Comparison of ENCODE assay signal across 11 mouse cellular contexts in genomic region chr5:103993601-103994000, GRCm38 (mm10). TPM values are rescaled to one million over a fixed set of nuclear protein-coding genes. Genes with fewer than 3 reads are reported as not detected.
A peak's percentile ranks its signal among the peaks of the same experiment; 100 is the strongest.
DNase-seq lines count a peak whose midpoint lies in the region; ATAC-seq and TF ChIP-seq lines count a peak whose summit lies in the region.
"Had no signal": no experiment of that assay in that cellular context is flagged by ENCODE, and none has a peak within 500 bp of the region (broad histone marks: within the 10 kb centered on the region; RNA-seq: fewer than 3 reads in every experiment).

No protein-coding gene starts in this region.

- no peak for TF ChIP-seq POLR2A in liver, adult 2 months (IDR thresholded peaks at IDR 0.05; ENCODE audit: extremely low read depth, insufficient read depth, low read length)

- no peaks in the 10 kb centered on the region for H3K9me3 ChIP-seq in forebrain, postnatal 0 days (ENCODE audit: low read length)
- H3K9me3 ChIP-seq in forebrain, embryonic 11.5 days (ENCODE audit: control insufficient read depth, low read length), result no peaks in the 10 kb centered on the region
- H3K9me3 ChIP-seq: megakaryocyte, embryonic 14.5 days had no signal

- no peak overlapping the region for H3K27ac ChIP-seq in forebrain, postnatal 0 days (ENCODE audit: low read depth, low read length)
- H3K27ac ChIP-seq in forebrain, embryonic 11.5 days (ENCODE audit: low read depth, low read length), result no peak overlapping the region
- no peak overlapping the region for H3K27ac ChIP-seq in liver, adult 2 months (replicated peaks; ENCODE audit: insufficient read depth, low read depth, low read length)

- 87% methylated on average over 1 of the region's 1 CpGs for WGBS in forebrain, postnatal 0 days
- 83% methylated on average over 1 of the region's 1 CpGs for WGBS in forebrain, embryonic 11.5 days
- WGBS in liver, adult 2 months, result 76% methylated on average over 1 of the region's 1 CpGs

- no peaks in the 10 kb centered on the region for H3K79me2 ChIP-seq in liver, adult 2 months (ENCODE audit: control insufficient read depth, insufficient read depth, low read length)

- no peak overlapping the region for H3K4me3 ChIP-seq in forebrain, postnatal 0 days (ENCODE audit: low read depth, low read length)
- H3K4me3 ChIP-seq in forebrain, embryonic 11.5 days (ENCODE audit: low read depth, low read length), result no peak overlapping the region
- no peak overlapping the region for H3K4me3 ChIP-seq in liver, adult 2 months (ENCODE audit: insufficient read depth, low read depth, low read length)
- H3K4me3 ChIP-seq: megakaryocyte, embryonic 14.5 days had no signal

- TF ChIP-seq CTCF in forebrain, postnatal 0 days (IDR thresholded peaks at IDR 0.05; ENCODE audit: low read depth), result peak; percentile 22; the same call in 1 of the 2 replicates
- TF ChIP-seq CTCF in liver, adult 2 months (IDR thresholded peaks at IDR 0.05; ENCODE audit: low read depth, low read length), result peak; percentile 60

- no peak for ATAC-seq in forebrain, postnatal 0 days
- ATAC-seq in forebrain, embryonic 11.5 days (replicated peaks; ENCODE audit: low FRiP score), result no peak

- no peak for DNase-seq in forebrain, postnatal 0 days
- no peak for DNase-seq in forebrain, embryonic 11.5 days (ENCODE audit: low spot score)
- peak; percentile 14 for DNase-seq in spleen, adult 12 weeks (ENCODE audit: low spot score)
- DNase-seq in spleen, postnatal 14 days (ENCODE audit: low spot score in 2 of 2), result no peak
- DNase-seq in liver, adult 2 months (ENCODE audit: extremely low read depth, low read depth, low spot score), result no peak
- peak; percentile 73 for DNase-seq in thymus, postnatal 4 days
- DNase-seq in frontal cortex, postnatal 25 days (ENCODE audit: low spot score in 2 of 2), result no peak
- DNase-seq in urinary bladder, postnatal 36 days (ENCODE audit: low spot score in 2 of 2), result no peak
- DNase-seq: heart, postnatal 14 days had no signal

- H3K9ac ChIP-seq in forebrain, postnatal 0 days, result no peak overlapping the region
- no peak overlapping the region for H3K9ac ChIP-seq in forebrain, embryonic 11.5 days (ENCODE audit: low read length)
- H3K9ac ChIP-seq in liver, adult 2 months (ENCODE audit: low read depth, low read length), result no peak overlapping the region

- no peaks in the 10 kb centered on the region for H3K27me3 ChIP-seq in forebrain, postnatal 0 days (ENCODE audit: insufficient read depth, low read length)
- no peaks in the 10 kb centered on the region for H3K27me3 ChIP-seq in forebrain, embryonic 11.5 days (ENCODE audit: control insufficient read depth, insufficient read depth, low read length)
- no peaks in the 10 kb centered on the region for H3K27me3 ChIP-seq in liver, adult 2 months (ENCODE audit: control insufficient read depth, insufficient read depth, low read length)
- H3K27me3 ChIP-seq: megakaryocyte, embryonic 14.5 days had no signal

- no peaks in the 10 kb centered on the region for H3K36me3 ChIP-seq in forebrain, postnatal 0 days (ENCODE audit: insufficient read depth)
- no peaks in the 10 kb centered on the region for H3K36me3 ChIP-seq in forebrain, embryonic 11.5 days (ENCODE audit: control insufficient read depth, insufficient read depth, low read length)
- H3K36me3 ChIP-seq in liver, adult 2 months (ENCODE audit: control insufficient read depth, insufficient read depth, low read length), result peaks cover 25% of the 10 kb centered on the region

- no peaks in the 10 kb centered on the region for H3K4me1 ChIP-seq in forebrain, postnatal 0 days (ENCODE audit: insufficient read depth)
- H3K4me1 ChIP-seq in forebrain, embryonic 11.5 days (replicated peaks; ENCODE audit: control insufficient read depth, insufficient read depth, low read length), result no peaks in the 10 kb centered on the region
- H3K4me1 ChIP-seq in liver, adult 2 months (ENCODE audit: control insufficient read depth, insufficient read depth, low read length), result no peaks in the 10 kb centered on the region; the same call in 1 of the 2 replicates

- no peak overlapping the region for H3K4me2 ChIP-seq in forebrain, postnatal 0 days (ENCODE audit: low read depth)
- H3K4me2 ChIP-seq in forebrain, embryonic 11.5 days (ENCODE audit: low read depth, low read length, severe bottlenecking), result no peak overlapping the region

RNA-seq across cellular contexts. Expression of gene Hsd17b13, which starts 16.4 kb away (rescaled TPM):
- not detected in 2 replicates for total RNA-seq in forebrain, postnatal 0 days (2014; rRNA removed)
- 0.16 and 0.21 TPM in 2 replicates for polyA plus RNA-seq in forebrain, postnatal 0 days (2015; fragmentation: Nextera tagmentation; extraction: Ambion mirVana)
- not detected in 2 replicates for polyA plus RNA-seq in forebrain, embryonic 11.5 days (2014; fragmentation: Nextera tagmentation; extraction: Ambion mirVana)
- 252 and 339 TPM in 2 replicates for total RNA-seq in liver, adult 2 months (2014; rRNA removed)
- polyA plus RNA-seq in liver, adult 2 months (2012; rRNA removed), result 179 and 226 TPM in 2 replicates
- total RNA-seq: heart, postnatal 14 days; layer of hippocampus, postnatal 10 days had no signal

RNA-seq across cellular contexts. Expression of gene Hsd17b11, which starts 28.1 kb away (rescaled TPM):
- total RNA-seq in forebrain, postnatal 0 days (2014; rRNA removed), result 10.9 and 15.8 TPM in 2 replicates
- 3.2 and 4.6 TPM in 2 replicates for polyA plus RNA-seq in forebrain, postnatal 0 days (2015; fragmentation: Nextera tagmentation; extraction: Ambion mirVana)
- polyA plus RNA-seq in forebrain, embryonic 11.5 days (2014; fragmentation: Nextera tagmentation; extraction: Ambion mirVana), result 0.95 and 0.96 TPM in 2 replicates
- 119 and 154 TPM in 2 replicates for total RNA-seq in liver, adult 2 months (2014; rRNA removed)
- 72.7 and 78.8 TPM in 2 replicates for polyA plus RNA-seq in liver, adult 2 months (2012; rRNA removed)

RNA-seq across cellular contexts. Expression of gene Nudt9, which starts 52.5 kb away (rescaled TPM):
- 50.3 and 55.3 TPM in 2 replicates for total RNA-seq in forebrain, postnatal 0 days (2014; rRNA removed)
- polyA plus RNA-seq in forebrain, postnatal 0 days (2015; fragmentation: Nextera tagmentation; extraction: Ambion mirVana), result 72.4 and 73.8 TPM in 2 replicates
- polyA plus RNA-seq in forebrain, embryonic 11.5 days (2014; fragmentation: Nextera tagmentation; extraction: Ambion mirVana), result 61.3 and 65.2 TPM in 2 replicates
- total RNA-seq in liver, adult 2 months (2014; rRNA removed), result 36.6 and 40.3 TPM in 2 replicates
- 39.7 and 48.5 TPM in 2 replicates for polyA plus RNA-seq in liver, adult 2 months (2012; rRNA removed)

Comparison
In these comparisons a context has a peak if more than half of its experiments do, and no peak if none do; other contexts are left out.
1. DNase-seq: peak in spleen, adult 12 weeks (single experiment) and thymus, postnatal 4 days (single experiment); none in forebrain, postnatal 0 days (single experiment), forebrain, embryonic 11.5 days (single experiment), spleen, postnatal 14 days (0 of 2), liver, adult 2 months (single experiment), frontal cortex, postnatal 25 days (0 of 2) and urinary bladder, postnatal 36 days (0 of 2).
2. RNA of gene Hsd17b13, which starts 16.4 kb away (polyA plus RNA-seq): 179 to 226 TPM in liver, adult 2 months; 0.16 to 0.21 TPM in forebrain, postnatal 0 days and not detected in forebrain, embryonic 11.5 days; every median in the first group is over 100 times any median in the second.
3. RNA of gene Hsd17b11, which starts 28.1 kb away (polyA plus RNA-seq): 72.7 to 78.8 TPM in liver, adult 2 months; 3.2 to 4.6 TPM in forebrain, postnatal 0 days and 0.95 to 0.96 TPM in forebrain, embryonic 11.5 days; every median in the first group is over 10 times any median in the second.